Mouse (Mus musculus): ENCODE measurements around the gene Rora.

The Rora gene

GRCm38 (mm10) chr9:68825107-68825506 is 171.5 kb downstream of the Rora start:
- peak; percentile 51 for DNase-seq

GRCm38 (mm10) chr9:68825841-68826240 is 172.3 kb downstream of the Rora start:
- DNase-seq: peak; percentile 48

GRCm38 (mm10) chr9:68827441-68827840 is 173.9 kb downstream of the Rora start:
- peak; percentile 21 for DNase-seq

GRCm38 (mm10) chr9:68829903-68830302 is 176.3 kb downstream of the Rora start:
- DNase-seq: peak; percentile 48

- no peak for DNase-seq
These were observed 179.7 kb downstream of the Rora start for GRCm38 (mm10) chr9:68833323-68833722.

- DNase-seq: no peak
These were observed 181.6 kb downstream of the Rora start for GRCm38 (mm10) chr9:68835037-68835649.

- no peak for DNase-seq
These were observed 188.7 kb downstream of the Rora start for GRCm38 (mm10) chr9:68842134-68842892.

- no peak for DNase-seq
These were observed 192.0 kb downstream of the Rora start for GRCm38 (mm10) chr9:68845556-68845955.

- no peak for DNase-seq
These were observed 196.7 kb downstream of the Rora start for GRCm38 (mm10) chr9:68850321-68850720.

- no peak for DNase-seq
These were observed 198.6 kb downstream of the Rora start for GRCm38 (mm10) chr9:68852201-68852600.

- DNase-seq: no peak
These were observed 199.3 kb downstream of the Rora start for GRCm38 (mm10) chr9:68852934-68853333.

GRCm38 (mm10) chr9:68859500-68859899 is 205.9 kb downstream of the Rora start:
- DNase-seq: no peak

- no peak for DNase-seq
These were observed 212.7 kb downstream of the Rora start for GRCm38 (mm10) chr9:68866317-68866716.

- DNase-seq: no peak
These were observed 220.3 kb downstream of the Rora start for GRCm38 (mm10) chr9:68873838-68874237.

- DNase-seq: no peak
These were observed 221.0 kb downstream of the Rora start for GRCm38 (mm10) chr9:68874544-68874943.

GRCm38 (mm10) chr9:68875791-68876190 is 222.2 kb downstream of the Rora start:
- DNase-seq: no peak

GRCm38 (mm10) chr9:68876289-68876688 is 222.7 kb downstream of the Rora start:
- no peak for DNase-seq

- peak; percentile 35 for DNase-seq
These were observed 228.3 kb downstream of the Rora start for GRCm38 (mm10) chr9:68881896-68882295.

- no peak for DNase-seq
These were observed 229.4 kb downstream of the Rora start for GRCm38 (mm10) chr9:68883005-68883404.

GRCm38 (mm10) chr9:68883687-68884086 is 230.1 kb downstream of the Rora start:
- no peak for DNase-seq

- DNase-seq: peak; percentile 53
These were observed 231.0 kb downstream of the Rora start for GRCm38 (mm10) chr9:68884451-68885035.

GRCm38 (mm10) chr9:68888670-68889069 is 235.1 kb downstream of the Rora start:
- DNase-seq: peak; percentile 82

GRCm38 (mm10) chr9:68891431-68891830 is 237.8 kb downstream of the Rora start:
- peak; percentile 21 for DNase-seq

- no peak for DNase-seq
These were observed 238.8 kb downstream of the Rora start for GRCm38 (mm10) chr9:68892356-68892755.

Data from kidney, postnatal 14 days (tissue).